ENCODE assay signal across 10 mouse cellular contexts in the genomic region with DNA sequence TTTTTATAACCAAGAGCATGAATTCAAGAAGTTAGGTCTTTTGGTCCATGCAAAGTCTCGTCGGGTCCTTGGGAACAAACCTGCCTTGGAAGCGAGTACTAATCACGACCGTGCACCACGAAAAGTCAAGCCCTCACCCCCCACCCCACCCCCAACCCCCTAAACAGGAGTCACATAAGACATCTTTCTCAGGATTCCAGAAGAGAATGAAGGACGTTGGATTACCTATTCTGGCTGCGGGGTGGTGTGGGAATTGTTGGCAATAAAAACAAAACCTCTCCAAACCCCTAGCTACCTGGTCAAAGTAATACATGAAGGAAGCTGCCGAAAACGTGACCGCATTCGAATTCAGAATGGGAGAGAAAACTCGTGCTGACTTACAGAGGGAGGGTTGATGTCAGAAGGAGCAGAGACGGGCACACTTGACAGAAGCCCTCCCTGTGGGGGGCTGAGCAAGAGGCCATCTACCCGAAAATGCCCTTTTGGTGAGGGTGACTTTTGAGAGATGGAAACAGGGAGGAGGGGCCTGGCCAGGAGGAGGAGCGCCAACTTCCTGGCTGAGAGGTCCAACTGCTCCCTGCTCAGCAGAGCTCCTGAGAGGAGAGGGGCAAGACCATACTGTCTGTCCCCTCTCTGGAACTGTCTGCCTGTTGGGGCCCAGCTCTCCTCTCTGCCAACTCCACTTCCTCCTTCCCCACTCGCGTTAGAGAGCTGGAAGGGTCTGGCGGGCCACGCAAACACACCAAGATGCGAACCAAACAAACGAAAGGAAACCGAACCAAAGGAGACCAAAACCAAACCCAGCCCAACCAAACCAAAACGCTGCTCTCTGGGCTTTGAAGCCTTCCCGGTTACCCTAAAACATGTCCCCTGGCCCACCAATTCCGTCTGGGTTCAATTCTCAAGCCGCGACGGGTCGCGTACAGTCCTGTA. TPM values are rescaled to one million over a fixed set of nuclear protein-coding genes. Genes with fewer than 3 reads are reported as not detected.
DNase-seq lines count a peak whose midpoint lies in the region; ATAC-seq and TF ChIP-seq lines count a peak whose summit lies in the region.
"Not testable (repeated sequence)": the region's sequence is repeated elsewhere in the genome, so short reads cannot be mapped to it uniquely, and the experiment has no call there.
"Had no signal": no experiment of that assay in that cellular context is flagged by ENCODE, and none has a peak within 500 bp of the region (broad histone marks: within the 10 kb centered on the region; RNA-seq: fewer than 3 reads in every experiment).

No protein-coding gene starts in this region.

- H3K27me3 ChIP-seq in hindbrain, embryonic 12.5 days; kidney, postnatal 0 days (ENCODE audit: insufficient read depth, low read length); testis, adult 2 months (ENCODE audit: control insufficient read depth, insufficient read depth, low read length): not testable (repeated sequence)

- TF ChIP-seq CTCF in gastrocnemius, adult 2 months (IDR thresholded peaks at IDR 0.05); kidney, postnatal 0 days (IDR thresholded peaks at IDR 0.05; ENCODE audit: low read depth); lung, adult 2 months (IDR thresholded peaks at IDR 0.05; ENCODE audit: insufficient read depth, low read length); testis, adult 2 months (IDR thresholded peaks at IDR 0.05; ENCODE audit: control insufficient read depth, insufficient read depth, insufficient replicate concordance, low read depth, low read length): not testable (repeated sequence)

- H3K36me3 ChIP-seq in hindbrain, embryonic 12.5 days; kidney, postnatal 0 days (ENCODE audit: insufficient read depth, low read length); testis, adult 2 months (ENCODE audit: control insufficient read depth, insufficient read depth, low read length): not testable (repeated sequence)

- not testable (repeated sequence) for ATAC-seq in hindbrain, embryonic 12.5 days (ENCODE audit: low FRiP score); kidney, postnatal 0 days (replicated peaks; ENCODE audit: low FRiP score, low read depth)

- intact Hi-C loops in gastrocnemius, adult 2 months (cut with DNase I), result loop anchor here (2.0 kb wide), 1 partner anchor 16 kb away; no protein-coding TSS in a partner anchor

- not testable (repeated sequence) for H3K9me3 ChIP-seq in hindbrain, embryonic 12.5 days (replicated peaks); kidney, postnatal 0 days (replicated peaks; ENCODE audit: low read length)

- 12% methylated on average over 29 of the region's 31 CpGs for WGBS in hindbrain, embryonic 12.5 days
- 11% methylated on average over 28 of the region's 31 CpGs for WGBS in kidney, postnatal 0 days
- 8% methylated on average over 28 of the region's 31 CpGs for WGBS in lung, adult 2 months

- peak; percentile 14 for DNase-seq in MN1 (ENCODE audit: low spot score)
- DNase-seq in embryo, embryonic 9.5 days (ENCODE audit: extremely low spot score), result peak; percentile 52
- DNase-seq in gastrocnemius, adult 2 months; kidney, postnatal 0 days (ENCODE audit: low spot score): not testable (repeated sequence)
- DNase-seq in lung, adult 2 months, result peak; percentile 47
- DNase-seq in naive thymus-derived CD4-positive, alpha-beta T cell, adult 2 months (ENCODE audit: low read depth), result peak; percentile 80

- peak overlapping the region; percentile 86 for H3K27ac ChIP-seq in gastrocnemius, adult 2 months
- peak overlapping the region; percentile 80 for H3K27ac ChIP-seq in hindbrain, embryonic 12.5 days
- H3K27ac ChIP-seq in kidney, postnatal 0 days, result peak overlapping the region; percentile 98
- H3K27ac ChIP-seq in testis, adult 2 months (ENCODE audit: control insufficient read depth, insufficient read depth, low read depth, low read length), result peak overlapping the region; percentile 2; the same call in 1 of the 2 replicates

- H3K4me2 ChIP-seq in hindbrain, embryonic 12.5 days (replicated peaks), result peak overlapping the region; percentile 83
- peak overlapping the region; percentile 75 for H3K4me2 ChIP-seq in kidney, postnatal 0 days (ENCODE audit: low read length)

- peak overlapping the region; percentile 63 for H3K9ac ChIP-seq in hindbrain, embryonic 12.5 days
- peak overlapping the region; percentile 65 for H3K9ac ChIP-seq in kidney, postnatal 0 days (ENCODE audit: low read depth, low read length)

- H3K4me3 ChIP-seq in gastrocnemius, adult 2 months, result peak overlapping the region; percentile 75
- H3K4me3 ChIP-seq in hindbrain, embryonic 12.5 days, result peak overlapping the region; percentile 42
- peak overlapping the region; percentile 46 for H3K4me3 ChIP-seq in kidney, postnatal 0 days (replicated peaks; ENCODE audit: low read depth, low read length)
- H3K4me3 ChIP-seq in lung, adult 2 months (replicated peaks; ENCODE audit: extremely low read depth, low read depth, low read length), result peak overlapping the region; percentile 89
- H3K4me3 ChIP-seq in testis, adult 2 months (ENCODE audit: control insufficient read depth, low read depth, low read length), result peak overlapping the region; percentile 52

- not testable (repeated sequence) for H3K4me1 ChIP-seq in hindbrain, embryonic 12.5 days; kidney, postnatal 0 days (replicated peaks; ENCODE audit: insufficient read depth, low read length); lung, adult 2 months (ENCODE audit: control insufficient read depth, insufficient read depth, low read length); testis, adult 2 months (ENCODE audit: control insufficient read depth, insufficient read depth, low read length)

- TF ChIP-seq POLR2A in lung, adult 2 months (IDR thresholded peaks at IDR 0.05; ENCODE audit: borderline replicate concordance, extremely low read depth, low read depth, low read length), result peak; percentile 46; the same call in 1 of the 2 replicates
- TF ChIP-seq POLR2A in testis, adult 2 months (IDR thresholded peaks at IDR 0.05; ENCODE audit: control insufficient read depth, low read depth, low read length), result not testable (repeated sequence)

RNA-seq across cellular contexts. Expression of gene Gm13271, which starts 2.2 kb away (rescaled TPM):
- not detected for total RNA-seq in gastrocnemius, adult 2 months (2021)
- polyA plus RNA-seq in hindbrain, embryonic 12.5 days (2016; fragmentation: Nextera tagmentation; extraction: Ambion mirVana), result not detected in 2 replicates
- 0.29 TPM in 1 of 2 replicates, not detected in the other for polyA plus RNA-seq in kidney, postnatal 0 days (2015; fragmentation: Nextera tagmentation; extraction: Ambion mirVana)
- not detected in 2 replicates for polyA plus RNA-seq in lung, adult 2 months (2012; rRNA removed)
- not detected in 2 replicates for polyA plus RNA-seq in testis, adult 2 months (2012; rRNA removed)
- total RNA-seq: gastrocnemius, postnatal 36 days; left cerebral cortex, postnatal 25 days had no signal

RNA-seq across cellular contexts. Expression of gene Gm13283, which starts 3.1 kb away (rescaled TPM):
- total RNA-seq in gastrocnemius, adult 2 months (2021), result not detected
- polyA plus RNA-seq in hindbrain, embryonic 12.5 days (2016; fragmentation: Nextera tagmentation; extraction: Ambion mirVana), result 0.31 and 0.39 TPM in 2 replicates
- polyA plus RNA-seq in kidney, postnatal 0 days (2015; fragmentation: Nextera tagmentation; extraction: Ambion mirVana), result 0.49 and 0.71 TPM in 2 replicates
- polyA plus RNA-seq in lung, adult 2 months (2012; rRNA removed), result not detected in 2 replicates
- not detected in 2 replicates for polyA plus RNA-seq in testis, adult 2 months (2012; rRNA removed)
- total RNA-seq: gastrocnemius, postnatal 36 days; left cerebral cortex, postnatal 25 days had no signal

RNA-seq across cellular contexts. Expression of gene Gm13290, which starts 16.8 kb away (rescaled TPM):
- total RNA-seq in gastrocnemius, adult 2 months (2021), result not detected
- polyA plus RNA-seq in hindbrain, embryonic 12.5 days (2016; fragmentation: Nextera tagmentation; extraction: Ambion mirVana), result not detected in 2 replicates
- 0.49 TPM in 1 of 2 replicates, not detected in the other for polyA plus RNA-seq in kidney, postnatal 0 days (2015; fragmentation: Nextera tagmentation; extraction: Ambion mirVana)
- polyA plus RNA-seq in lung, adult 2 months (2012; rRNA removed), result not detected in 2 replicates
- not detected in 2 replicates for polyA plus RNA-seq in testis, adult 2 months (2012; rRNA removed)
- total RNA-seq: gastrocnemius, postnatal 36 days; left cerebral cortex, postnatal 25 days had no signal

RNA-seq across cellular contexts. Expression of gene Gm13289, which starts 19.9 kb away (rescaled TPM):
- not detected for total RNA-seq in gastrocnemius, adult 2 months (2021)
- polyA plus RNA-seq in hindbrain, embryonic 12.5 days (2016; fragmentation: Nextera tagmentation; extraction: Ambion mirVana), result not detected in 2 replicates
- not detected in 2 replicates for polyA plus RNA-seq in kidney, postnatal 0 days (2015; fragmentation: Nextera tagmentation; extraction: Ambion mirVana)
- not detected in 2 replicates for polyA plus RNA-seq in lung, adult 2 months (2012; rRNA removed)
- polyA plus RNA-seq in testis, adult 2 months (2012; rRNA removed), result not detected in 2 replicates
- total RNA-seq: gastrocnemius, postnatal 36 days; left cerebral cortex, postnatal 25 days had no signal

RNA-seq across cellular contexts. Expression of gene Gm13272, which starts 22.8 kb away (rescaled TPM):
- not detected for total RNA-seq in gastrocnemius, adult 2 months (2021)
- not detected in 2 replicates for polyA plus RNA-seq in hindbrain, embryonic 12.5 days (2016; fragmentation: Nextera tagmentation; extraction: Ambion mirVana)
- not detected in 2 replicates for polyA plus RNA-seq in kidney, postnatal 0 days (2015; fragmentation: Nextera tagmentation; extraction: Ambion mirVana)
- not detected in 2 replicates for polyA plus RNA-seq in lung, adult 2 months (2012; rRNA removed)
- polyA plus RNA-seq in testis, adult 2 months (2012; rRNA removed), result not detected in 2 replicates
- total RNA-seq: gastrocnemius, postnatal 36 days; left cerebral cortex, postnatal 25 days had no signal

Comparison
In these comparisons a context has a peak if more than half of its experiments do, and no peak if none do; other contexts are left out.
1. H3K27ac ChIP-seq: peak in every context shown above with its lines; median percentile 98 in kidney, postnatal 0 days; 86 in gastrocnemius, adult 2 months; 80 in hindbrain, embryonic 12.5 days; 2 in testis, adult 2 months.